Mouse (Mus musculus) limb, embryonic 13.5 days (tissue): ENCODE measurements around the gene Tfg. TPM values are rescaled to one million over a fixed set of nuclear protein-coding genes. Genes with fewer than 3 reads are reported as not detected.
A peak's percentile ranks its signal among the peaks of the same experiment; 100 is the strongest.

Source experiments
- ATAC-seq: fragments of 200-750 bp; cut with Nextera tagmentation; 2 replicates; pipeline ENCODE4 v1.8.0; 2017; ENCODE audit warnings: low read depth, moderate number of reproducible peaks, moderate TSS enrichment; ENCODE audit not compliant: low FRiP score
- H3K27ac ChIP-seq: fragments of 300-500 bp; sonication (generic); 2 replicates; pipeline ENCODE4 v1.5.1; 2015; ENCODE audit warnings: inconsistent platforms, mild to moderate bottlenecking, moderate library complexity
- H3K27me3 ChIP-seq: fragments of 300-500 bp; sonication (generic); 2 replicates; pipeline ENCODE4 v1.6.1; 2015; ENCODE audit warnings: mild to moderate bottlenecking, inconsistent platforms
- H3K36me3 ChIP-seq: fragments of 300-500 bp; sonication (generic); 2 replicates; pipeline ENCODE4 v1.6.1; 2015; ENCODE audit warnings: inconsistent platforms, mild to moderate bottlenecking, moderate library complexity
- H3K4me1 ChIP-seq: fragments of 300-500 bp; sonication (generic); 2 replicates; pipeline ENCODE4 v1.6.1; 2015; ENCODE audit warnings: inconsistent platforms
- H3K4me2 ChIP-seq: fragments of 300-500 bp; sonication (generic); replicated peaks from 2 replicates; pipeline ENCODE4 v1.6.1; 2015; ENCODE audit warnings: inconsistent platforms, mild to moderate bottlenecking, moderate library complexity
- H3K4me3 ChIP-seq: fragments of 300-500 bp; sonication (generic); 2 replicates; pipeline ENCODE4 v1.5.1; 2015; ENCODE audit warnings: moderate library complexity, mild to moderate bottlenecking, inconsistent platforms
- H3K9ac ChIP-seq: fragments of 300-500 bp; sonication (generic); 2 replicates; pipeline ENCODE4 v1.6.1; 2015; ENCODE audit warnings: mild to moderate bottlenecking, inconsistent platforms
- H3K9me3 ChIP-seq: fragments of 300-500 bp; sonication (generic); 2 replicates; pipeline ENCODE4 v1.6.1; 2016; ENCODE audit warnings: inconsistent platforms
- WGBS: fragments of 180-500 bp; shearing (Covaris S2); methylation state at CpG from one replicate; pipeline ENCODE4 v1.1.7; 2015; 5-methylcytosine and 5-hydroxymethylcytosine counted together
- polyA plus RNA-seq: library from polyadenylated mRNA; unstranded; fragments of >200 nt; fragmentation: Nextera tagmentation; extraction: Ambion mirVana; gene quantifications from 2 replicates; pipeline ENCODE4 v1.2.1, GENCODE M21; 2015

The Tfg gene
- 145 and 158 TPM in 2 replicates for polyA plus RNA-seq

DNA sequence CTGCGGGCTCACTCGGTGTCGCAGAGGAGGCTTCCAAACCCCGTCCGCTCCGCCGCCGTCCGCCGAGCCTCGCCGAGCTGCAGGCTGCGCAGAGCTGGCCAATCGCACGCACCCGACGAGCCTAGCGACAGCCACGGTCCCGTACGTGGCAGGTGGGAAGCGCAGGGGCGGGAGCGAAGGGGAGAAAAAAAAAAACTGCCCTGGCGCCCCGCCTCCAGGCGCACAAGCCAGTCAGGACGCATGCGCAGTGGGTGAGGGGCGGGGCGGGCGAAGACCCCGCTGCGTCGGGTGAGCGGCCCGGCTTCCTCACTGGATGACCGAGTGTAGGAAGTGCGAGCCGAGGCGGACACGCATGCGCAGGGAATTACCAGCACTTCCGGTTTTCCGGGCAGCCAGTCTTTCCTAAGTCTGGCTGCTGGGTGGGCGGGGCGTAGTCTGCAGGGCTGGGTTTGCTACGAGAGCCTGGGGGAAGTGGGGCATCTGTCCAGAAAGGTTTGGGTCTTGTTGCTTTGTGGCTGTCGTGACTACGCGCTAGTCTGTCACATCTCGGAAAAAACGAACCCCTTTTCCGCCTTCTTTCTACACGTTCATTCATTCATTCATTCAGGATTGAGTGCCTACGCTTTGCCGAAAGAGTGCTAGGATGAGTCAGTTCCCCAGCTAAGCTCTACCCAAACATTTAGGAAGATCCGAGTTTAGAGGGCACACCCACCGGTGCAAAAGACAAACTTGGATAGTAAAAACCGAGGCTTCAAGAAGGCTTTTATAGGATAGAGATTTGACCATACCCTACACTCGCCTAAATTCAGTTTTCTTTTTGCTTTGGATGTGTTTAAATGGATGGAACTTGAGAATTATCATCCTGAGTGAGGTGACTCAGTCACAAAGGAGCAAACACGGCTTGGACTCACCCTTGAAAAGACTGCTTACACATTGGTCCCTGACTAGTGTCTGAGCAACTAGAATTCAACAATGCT is at the start of gene Tfg:
Tfg (minus strand) TSS at position 227 of the 977 bp plus-strand sequence.
- WGBS = under 1% methylated on average over 51 of the region's 62 CpGs
- Histone ChIP-seq H3K36me3 (peaks cover 1% of the 10 kb centered on the region; the same call in 1 of the 2 replicates), H3K9ac (peak within 1 kb of the TSS; percentile 91)

DNA sequence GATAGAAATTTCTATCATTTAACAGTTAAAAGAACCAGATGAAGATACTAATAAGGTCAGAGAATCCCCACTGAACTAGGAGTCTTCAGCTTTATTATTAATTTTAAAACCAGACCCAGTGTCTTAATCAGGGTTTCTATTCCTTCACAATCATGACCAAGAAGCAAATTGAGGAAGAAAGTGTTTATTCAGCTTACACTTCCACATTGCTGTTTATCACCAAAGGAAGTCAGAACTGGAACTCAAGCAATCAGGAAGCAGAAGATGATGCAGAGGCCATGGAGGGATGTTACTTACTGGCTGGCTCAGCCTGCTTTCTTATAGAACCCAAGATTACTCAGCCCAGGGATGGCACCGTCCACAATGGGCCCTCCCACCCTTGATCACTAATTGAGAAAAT is 11.8 kb upstream of the Tfg start:
- Histone ChIP-seq H3K27ac (no peak overlapping the region), H3K36me3 (no peaks in the 10 kb centered on the region), H3K9ac (no peak overlapping the region), H3K4me2 (no peak overlapping the region), H3K4me1 (no peaks in the 10 kb centered on the region), H3K27me3 (no peaks in the 10 kb centered on the region), H3K4me3 (no peak overlapping the region), H3K9me3 (no peaks in the 10 kb centered on the region)
- 11% methylated on average over 1 of the region's 1 CpGs for WGBS
- ATAC-seq = no peak

More for the DNA sequence above, at the start of gene Tfg:
- peak within 1 kb of the TSS; percentile 78 for H3K4me3 ChIP-seq
- H3K9me3 ChIP-seq = no peaks in the 10 kb centered on the region
- H3K4me1 ChIP-seq = peaks cover 19% of the 10 kb centered on the region
- H3K4me2 ChIP-seq = peak within 1 kb of the TSS; percentile 74
- no peaks in the 10 kb centered on the region for H3K27me3 ChIP-seq
- H3K27ac ChIP-seq = peak within 1 kb of the TSS; percentile 98
- ATAC-seq = peak; percentile 97

DNA sequence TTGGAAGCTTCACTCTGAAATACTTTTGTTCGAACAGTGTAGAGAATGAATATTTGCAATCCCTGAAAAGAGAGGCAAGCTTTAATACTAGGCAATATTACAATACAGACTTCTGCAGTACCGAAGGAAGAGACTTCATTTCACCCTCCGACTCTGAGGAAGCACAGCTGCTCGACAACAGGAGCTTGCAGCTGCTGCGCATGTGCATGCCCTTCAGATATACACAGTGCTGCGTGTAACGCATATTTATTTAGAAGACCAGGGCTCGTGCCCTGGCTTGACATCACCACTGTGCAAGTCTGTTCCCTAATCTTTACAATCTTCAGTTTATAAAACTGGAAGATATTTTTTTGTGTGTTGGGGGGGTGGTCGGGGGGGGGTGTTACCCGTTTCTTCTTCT is 7.7 kb upstream of the Tfg start:
- ATAC-seq = no peak; the same call in 1 of the 2 replicates
- WGBS = 78% methylated on average over 10 of the region's 10 CpGs
- H3K4me2 ChIP-seq = no peak overlapping the region
- H3K36me3 ChIP-seq = no peaks in the 10 kb centered on the region
- no peak overlapping the region for H3K4me3 ChIP-seq
- H3K9me3 ChIP-seq = no peaks in the 10 kb centered on the region
- no peak overlapping the region for H3K9ac ChIP-seq
- H3K4me1 ChIP-seq = no peaks in the 10 kb centered on the region
- H3K27me3 ChIP-seq = no peaks in the 10 kb centered on the region
- no peak overlapping the region for H3K27ac ChIP-seq

- Histone ChIP-seq H3K36me3 (no peaks in the 10 kb centered on the region), H3K4me2 (no peak overlapping the region), H3K4me3 (no peak overlapping the region), H3K27ac (no peak overlapping the region), H3K9me3 (no peaks in the 10 kb centered on the region), H3K9ac (no peak overlapping the region), H3K4me1 (0 out of 2 replicates have a peak, but pooled peaks cover 5% of the 10 kb centered on the region), H3K27me3 (no peaks in the 10 kb centered on the region)
- WGBS = 60% methylated on average over 4 of the region's 4 CpGs
- no peak for ATAC-seq
Observed at GRCm38 (mm10) chr16:56722357-56722756, 5.1 kb upstream of the Tfg start.

- Histone ChIP-seq H3K36me3 (no peaks in the 10 kb centered on the region), H3K9me3 (no peaks in the 10 kb centered on the region), H3K4me1 (peaks cover 19% of the 10 kb centered on the region), H3K27ac (no peak overlapping the region), H3K27me3 (no peaks in the 10 kb centered on the region), H3K4me3 (no peak overlapping the region), H3K4me2 (no peak overlapping the region), H3K9ac (no peak overlapping the region)
- no peak for ATAC-seq
Observed at GRCm38 (mm10) chr16:56719031-56719430, 1.8 kb upstream of the Tfg start.

DNA sequence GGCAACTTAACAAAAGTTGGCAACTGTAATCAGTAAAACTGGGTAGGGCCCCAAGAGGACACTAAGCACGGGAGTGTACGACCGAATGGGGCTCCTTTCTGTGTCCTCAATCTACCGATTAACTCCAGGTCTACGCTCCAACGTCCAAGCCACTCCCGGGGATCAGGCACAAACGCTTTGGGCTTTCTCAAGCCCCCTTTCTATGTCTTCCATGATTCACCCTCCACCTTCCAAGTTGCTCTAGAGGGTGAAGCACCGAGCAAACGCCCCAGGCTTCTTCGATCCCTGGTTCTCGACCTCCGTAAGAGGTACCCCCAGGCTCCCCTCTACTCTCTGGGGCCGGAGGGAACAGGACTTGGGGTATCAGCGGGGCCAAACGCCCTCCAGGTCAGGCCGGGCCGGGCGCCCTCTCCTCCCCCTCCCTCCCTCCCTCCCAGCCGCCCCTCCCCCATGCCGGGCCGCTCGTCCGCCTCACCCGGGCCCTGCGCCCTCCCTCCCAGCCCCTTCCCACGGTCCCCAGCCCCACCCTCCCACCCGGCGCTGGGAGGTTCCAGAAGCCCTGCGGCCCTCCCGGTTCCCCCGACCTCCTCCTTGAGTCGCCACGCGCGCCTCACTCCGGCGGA is 582 bp downstream of the Tfg start:
- Histone ChIP-seq H3K36me3 (peaks cover 8% of the 10 kb centered on the region), H3K9ac (peak overlapping the region; percentile 91), H3K4me3 (peak overlapping the region; percentile 78), H3K4me1 (peaks cover 19% of the 10 kb centered on the region), H3K4me2 (peak overlapping the region; percentile 74), H3K9me3 (no peaks in the 10 kb centered on the region), H3K27me3 (no peaks in the 10 kb centered on the region), H3K27ac (peak overlapping the region; percentile 98)
- under 1% methylated on average over 31 of the region's 38 CpGs for WGBS
- ATAC-seq = peak; percentile 83

GRCm38 (mm10) chr16:56715608-56716007 is 1.6 kb downstream of the Tfg start:
- 76% methylated on average over 3 of the region's 3 CpGs for WGBS
- peaks cover 19% of the 10 kb centered on the region for H3K36me3 ChIP-seq
- H3K27ac ChIP-seq = no peak overlapping the region
- no peak for ATAC-seq
- H3K9ac ChIP-seq = no peak overlapping the region
- H3K4me3 ChIP-seq = peak overlapping the region; percentile 78
- H3K9me3 ChIP-seq = no peaks in the 10 kb centered on the region
- H3K4me1 ChIP-seq = peaks cover 19% of the 10 kb centered on the region
- no peaks in the 10 kb centered on the region for H3K27me3 ChIP-seq
- peak overlapping the region; percentile 74 for H3K4me2 ChIP-seq

GRCm38 (mm10) chr16:56710071-56710470 is 7.2 kb downstream of the Tfg start:
- H3K36me3 ChIP-seq = peaks cover 55% of the 10 kb centered on the region
- no peak overlapping the region for H3K4me3 ChIP-seq
- WGBS = 94% methylated on average over 3 of the region's 3 CpGs
- H3K27ac ChIP-seq = no peak overlapping the region
- no peak overlapping the region for H3K4me2 ChIP-seq
- H3K4me1 ChIP-seq = peaks cover 4% of the 10 kb centered on the region; the same call in 1 of the 2 replicates
- H3K27me3 ChIP-seq = no peaks in the 10 kb centered on the region
- H3K9ac ChIP-seq = no peak overlapping the region
- H3K9me3 ChIP-seq = no peaks in the 10 kb centered on the region
- ATAC-seq = no peak

DNA sequence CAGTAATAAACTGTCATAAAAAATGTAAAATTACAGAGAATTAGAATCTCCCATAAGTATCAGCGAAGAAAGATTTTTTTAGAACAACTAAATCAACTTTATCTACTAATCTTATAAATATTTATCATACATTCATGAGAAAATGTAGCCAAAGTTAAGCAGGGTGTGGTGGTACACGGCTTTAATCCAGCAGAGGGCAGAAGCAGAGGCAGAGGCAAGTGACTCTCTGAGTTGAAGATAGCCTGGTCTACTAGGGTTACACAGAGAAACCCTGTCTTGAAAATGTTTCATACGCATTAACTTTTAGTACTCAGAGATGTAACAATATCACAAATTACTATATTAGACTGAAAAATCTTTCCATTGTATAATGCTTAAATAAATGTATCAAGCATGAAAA is 11.5 kb downstream of the Tfg start:
- no peaks in the 10 kb centered on the region for H3K27me3 ChIP-seq

GRCm38 (mm10) chr16:56700898-56701297 is 16.4 kb downstream of the Tfg start:
- peaks cover 50% of the 10 kb centered on the region for H3K36me3 ChIP-seq
- 95% methylated on average over 3 of the region's 3 CpGs for WGBS

More for the DNA sequence above, 11.5 kb downstream of the Tfg start:
- Histone ChIP-seq H3K4me3 (no peak overlapping the region), H3K4me1 (no peaks in the 10 kb centered on the region), H3K27ac (no peak overlapping the region), H3K4me2 (no peak overlapping the region), H3K9ac (no peak overlapping the region), H3K9me3 (no peaks in the 10 kb centered on the region), H3K36me3 (peaks cover 60% of the 10 kb centered on the region)
- no peak for ATAC-seq
- WGBS = 90% methylated on average over 3 of the region's 3 CpGs

DNA sequence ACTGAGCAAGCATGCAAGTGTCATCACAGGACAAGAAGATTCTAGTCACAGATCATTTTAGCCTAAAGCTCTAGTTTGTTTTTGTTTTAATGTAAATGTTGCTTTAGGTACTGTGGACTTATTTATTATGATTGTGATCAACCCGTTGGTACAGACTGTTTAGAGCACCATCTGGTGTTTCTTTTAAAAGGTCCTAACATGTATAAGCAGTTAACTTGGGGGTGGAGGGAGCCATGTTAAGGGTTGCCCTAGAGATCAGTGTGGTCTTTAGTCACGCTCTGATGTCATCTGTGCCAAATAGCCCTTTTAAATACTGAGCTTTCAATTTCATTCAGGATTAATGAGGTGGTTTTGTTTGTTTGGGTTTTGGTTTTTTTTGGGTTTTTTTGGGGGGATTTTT is 20.8 kb downstream of the Tfg start:
- Histone ChIP-seq H3K27ac (no peak overlapping the region), H3K27me3 (no peaks in the 10 kb centered on the region), H3K9me3 (no peaks in the 10 kb centered on the region), H3K9ac (no peak overlapping the region), H3K4me2 (no peak overlapping the region), H3K4me1 (no peaks in the 10 kb centered on the region), H3K36me3 (peaks cover 47% of the 10 kb centered on the region), H3K4me3 (no peak overlapping the region)
- no peak for ATAC-seq
- 70% methylated on average over 2 of the region's 2 CpGs for WGBS

More at GRCm38 (mm10) chr16:56700898-56701297, 16.4 kb downstream of the Tfg start:
- no peak overlapping the region for H3K27ac ChIP-seq
- no peaks in the 10 kb centered on the region for H3K4me1 ChIP-seq
- no peaks in the 10 kb centered on the region for H3K9me3 ChIP-seq
- H3K9ac ChIP-seq = no peak overlapping the region
- H3K4me3 ChIP-seq = no peak overlapping the region
- H3K4me2 ChIP-seq = no peak overlapping the region
- H3K27me3 ChIP-seq = no peaks in the 10 kb centered on the region
- ATAC-seq = no peak

DNA sequence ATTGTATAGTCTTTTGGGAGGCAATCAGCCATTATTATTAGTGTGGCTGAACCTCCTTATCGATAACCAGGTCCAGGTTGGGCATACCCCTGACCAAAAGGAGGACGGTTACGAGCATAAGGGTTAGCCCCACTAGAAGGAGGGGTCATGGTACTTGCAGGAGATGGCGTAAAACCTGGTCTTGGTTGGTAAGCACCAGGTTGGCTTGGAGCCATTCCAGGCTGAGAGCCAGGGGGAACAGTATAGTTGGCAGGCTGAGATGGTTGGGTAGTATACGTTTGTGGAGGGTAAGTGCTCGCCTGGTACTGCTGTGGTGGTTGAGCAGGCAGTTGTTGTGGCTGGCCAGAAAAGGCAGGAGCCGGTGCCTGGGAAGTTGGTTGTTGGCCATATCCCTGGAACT is 26.5 kb downstream of the Tfg start:
- Histone ChIP-seq H3K36me3 (peaks cover 48% of the 10 kb centered on the region), H3K27me3 (no peaks in the 10 kb centered on the region), H3K4me2 (no peak overlapping the region), H3K9ac (no peak overlapping the region), H3K4me3 (no peak overlapping the region), H3K9me3 (no peaks in the 10 kb centered on the region), H3K27ac (no peak overlapping the region), H3K4me1 (no peaks in the 10 kb centered on the region)
- WGBS = 90% methylated on average over 7 of the region's 7 CpGs
- no peak for ATAC-seq
